Mouse (Mus musculus) kidney, adult 18-20 months (tissue): ENCODE results near the gene Lce1b.
A peak's percentile ranks its signal among the peaks of the same experiment; 100 is the strongest.
"Not testable (repeated sequence)": the region's sequence is repeated elsewhere in the genome, so short reads cannot be mapped to it uniquely, and the experiment has no call there.

Source experiments
- DNase-seq: peaks from one replicate; pipeline ENCODE4 v3.0.0; 2021

The Lce1b gene

GRCm38 (mm10) chr3:92656826-92657225, at the start of gene Lce1b:
Gene Lce1b (minus strand): TSS chr3:92656926.
- no peak for DNase-seq

DNA sequence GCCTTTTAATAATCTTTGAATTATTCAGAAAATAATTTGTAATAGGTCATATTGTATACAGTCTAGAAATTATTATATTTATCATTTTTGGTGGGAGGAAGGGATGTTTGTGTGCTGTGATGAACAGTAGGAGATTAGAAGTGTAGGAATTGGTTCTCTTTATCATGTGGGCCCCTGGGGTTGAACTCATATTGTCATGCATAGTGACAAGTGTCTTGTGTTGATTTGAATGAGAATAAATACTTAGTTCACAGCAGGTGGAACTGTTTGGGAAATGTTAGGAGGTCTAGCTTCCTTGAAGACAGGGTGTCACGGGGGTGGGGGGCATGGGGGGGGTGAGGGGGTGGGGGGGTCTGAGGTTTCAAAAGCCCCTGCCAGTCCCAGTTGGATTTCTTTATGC, 37.9 kb upstream of the Lce1b start:
- no peak for DNase-seq

DNA sequence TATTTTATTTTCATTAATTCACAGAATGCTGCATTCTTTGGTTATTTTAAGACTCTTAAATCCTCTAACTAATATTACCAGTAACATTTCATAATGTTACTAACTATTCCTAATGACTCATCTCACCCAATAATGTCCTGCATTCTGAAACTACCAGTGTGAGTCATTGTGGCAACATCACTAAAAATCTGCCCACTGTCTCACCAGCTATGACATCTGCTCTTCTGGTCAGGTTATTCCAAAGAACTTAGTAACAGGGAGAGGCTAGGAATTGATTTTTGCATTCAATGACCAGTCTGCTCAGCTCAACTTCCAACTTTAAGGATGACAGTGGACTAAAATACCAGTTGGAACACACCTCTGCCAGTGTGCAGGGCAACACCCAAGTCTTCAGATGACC, 35.0 kb upstream of the Lce1b start:
- DNase-seq = no peak

DNA sequence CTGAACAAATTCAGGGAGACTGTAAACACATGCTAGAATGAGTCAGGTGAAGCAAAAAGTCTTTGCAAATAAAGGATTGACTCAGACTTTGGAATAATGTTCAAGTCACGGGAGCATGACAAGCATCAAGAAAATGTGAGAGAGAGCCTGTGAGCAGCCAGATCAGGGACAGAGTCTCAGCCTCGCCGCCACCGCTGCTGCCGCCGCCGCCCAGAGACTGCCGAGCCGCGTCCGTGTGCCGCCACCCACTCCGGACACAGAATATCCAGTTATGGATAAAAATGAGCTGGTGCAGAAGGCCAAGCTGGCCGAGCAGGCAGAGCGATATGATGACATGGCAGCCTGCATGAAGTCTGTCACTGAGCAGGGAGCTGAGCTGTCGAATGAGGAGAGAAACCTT, 32.4 kb upstream of the Lce1b start:
- not testable (repeated sequence) for DNase-seq

DNA sequence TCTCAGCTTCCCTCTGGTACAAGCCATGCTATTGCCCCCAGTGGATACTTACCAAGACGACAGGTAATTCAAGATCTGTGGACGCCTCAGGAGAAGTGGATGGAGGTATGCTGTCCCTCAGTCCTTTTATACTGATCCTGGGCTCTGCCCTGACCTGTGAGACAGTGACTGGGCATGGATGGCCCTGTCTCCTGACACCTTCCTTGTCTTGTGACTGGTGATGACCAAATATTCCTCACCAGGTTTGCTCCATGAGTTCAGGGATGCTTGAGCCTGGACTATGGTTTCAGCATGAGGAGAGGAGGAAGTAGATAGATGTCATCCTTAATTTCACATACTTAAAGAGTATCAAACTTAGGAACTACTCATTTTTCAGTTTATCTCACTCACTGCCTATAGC, 30.4 kb upstream of the Lce1b start, which contains the start of gene Lce1d:
Gene Lce1d (minus strand): TSS at position 101 of the 400 bp plus-strand sequence.
- DNase-seq = no peak

DNA sequence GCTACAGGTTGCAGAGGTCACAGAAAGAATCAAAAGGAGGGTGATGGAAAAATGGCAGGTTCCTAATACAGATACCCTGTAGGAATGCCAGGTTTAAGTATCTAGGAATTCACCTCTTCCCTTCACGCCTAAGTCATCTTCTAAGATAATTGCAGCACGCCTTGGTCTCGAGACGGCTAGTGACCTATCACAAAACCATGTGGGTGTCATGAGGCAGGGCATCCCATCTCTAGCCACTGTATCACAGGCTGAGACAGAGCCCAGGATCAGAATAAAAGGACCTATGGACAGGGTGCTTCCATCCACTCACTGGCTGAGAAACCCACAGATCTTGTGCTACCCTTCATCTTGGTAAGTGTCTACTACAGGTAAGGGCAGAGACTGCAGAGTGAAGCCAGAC, 22.2 kb upstream of the Lce1b start, which contains the start of gene Lce1c:
Gene Lce1c (plus strand): TSS at position 301 of the 400 bp plus-strand sequence.
- no peak for DNase-seq

DNA sequence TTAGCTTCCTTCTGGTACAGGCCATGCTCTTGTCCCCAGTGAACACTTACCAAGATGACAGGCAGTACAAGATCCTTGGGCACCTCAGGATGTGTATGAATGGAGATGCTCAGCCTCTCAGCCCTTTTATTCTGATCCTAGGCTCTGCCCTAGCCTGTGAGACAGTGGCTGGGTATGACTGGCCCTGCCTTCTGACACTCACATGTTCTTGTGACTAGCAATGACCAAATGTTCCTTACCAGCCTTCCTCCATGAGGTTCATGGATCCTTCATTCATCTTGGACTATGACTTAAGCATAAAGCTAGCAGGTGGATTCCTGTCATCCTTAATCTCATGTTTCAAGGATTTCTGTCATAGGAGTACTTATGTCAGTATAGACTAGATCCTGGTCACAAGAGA, 13.5 kb upstream of the Lce1b start, which contains the start of gene Lce1a2:
Gene Lce1a2 (minus strand): TSS at position 101 of the 400 bp plus-strand sequence.
- DNase-seq = no peak

- DNase-seq = no peak
Observed at GRCm38 (mm10) chr3:92648207-92648606, 8.5 kb downstream of the Lce1b start, which contains the start of gene Lce1a1. Gene Lce1a1 (minus strand): TSS chr3:92648307.

GRCm38 (mm10) chr3:92639854-92640253, 16.9 kb downstream of the Lce1b start:
- DNase-seq = no peak

DNA sequence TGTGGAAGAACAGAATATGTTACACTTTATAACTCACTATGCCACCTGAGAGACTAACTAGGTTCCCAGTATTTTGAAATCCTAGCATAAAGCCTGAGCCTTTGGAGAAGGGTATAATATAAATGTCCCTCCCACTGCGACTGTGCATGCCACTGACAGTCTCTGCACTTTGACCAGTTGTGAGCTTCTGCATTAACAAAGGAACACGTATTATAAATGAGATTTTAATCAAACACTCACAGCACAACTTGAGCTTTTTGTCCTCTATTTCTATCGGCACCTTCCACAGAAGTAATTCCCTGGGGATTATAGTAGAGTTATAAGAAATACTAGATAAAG, 18.1 kb downstream of the Lce1b start:
- no peak for DNase-seq

DNA sequence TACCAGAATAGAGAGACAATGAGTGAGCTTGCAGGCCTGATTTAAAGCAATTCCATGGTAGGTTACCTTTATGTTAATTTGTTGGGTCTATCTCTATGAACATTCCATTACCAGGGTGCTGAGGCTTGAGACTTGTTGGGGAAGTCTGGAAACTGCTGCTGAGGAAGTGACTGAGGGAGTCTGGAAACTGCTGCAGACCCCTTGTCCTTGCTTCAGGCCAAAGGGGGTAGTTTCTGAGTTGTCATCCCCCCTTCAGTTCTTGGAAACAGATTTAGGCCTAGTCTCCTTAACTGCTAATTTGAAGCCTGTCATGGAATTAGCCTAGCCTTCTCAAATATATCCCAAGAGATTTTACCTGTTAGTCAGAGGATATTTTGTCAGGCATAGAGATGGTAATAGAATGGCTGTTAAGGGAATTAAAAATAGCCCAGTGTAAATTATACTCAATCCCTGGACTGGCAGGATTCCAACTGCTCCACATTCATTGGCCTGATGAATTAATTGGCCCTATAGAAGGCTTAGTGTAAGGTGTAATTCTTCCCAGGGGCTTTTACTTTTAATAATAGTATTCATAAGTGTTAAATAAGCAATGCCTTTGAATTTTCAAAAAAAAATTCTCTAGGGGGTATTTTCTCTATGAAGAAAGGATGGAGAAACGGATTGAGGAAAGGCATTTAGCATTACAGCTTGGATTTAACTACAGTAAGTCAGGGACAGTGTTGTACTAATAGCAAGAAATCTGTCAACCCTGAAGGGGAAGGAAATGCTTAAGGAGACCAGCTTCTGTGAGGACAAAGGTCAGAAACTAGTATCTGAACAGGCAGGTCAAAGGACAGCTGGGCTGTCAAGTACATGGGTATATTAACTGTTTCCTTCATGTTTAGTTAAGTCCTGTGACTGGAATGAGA, 18.7 kb downstream of the Lce1b start:
- peak; percentile 17 for DNase-seq

GRCm38 (mm10) chr3:92621560-92621959, 35.2 kb downstream of the Lce1b start, which contains the start of gene Lce6a:
Gene Lce6a (minus strand): TSS chr3:92621660.
- no peak for DNase-seq

GRCm38 (mm10) chr3:92609804-92610203, 46.9 kb downstream of the Lce1b start:
- DNase-seq = no peak

GRCm38 (mm10) chr3:92607392-92607791, 49.3 kb downstream of the Lce1b start, which contains the start of gene 2210017I01Rik:
Gene 2210017I01Rik (minus strand): TSS chr3:92607492.
- no peak for DNase-seq
